Mouse (Mus musculus): ENCODE results near the gene Metrn. TPM values are rescaled to one million over a fixed set of nuclear protein-coding genes. Genes with fewer than 3 reads are reported as not detected.

Metrn gene
- polyA plus RNA-seq, 1 experiment from 2014 or later, result 23.8 TPM

Small RNA genes within 50 kb of the gene (microRNA-seq; reads per million reads assigned to microRNA genes)
- gene Gm25083 (not detected), gene Mir3082 (not detected), gene Mir6966 (not detected)

Other genes with a start within 250 kb of the Metrn start
- 0.28 and 0.29 TPM in 2 replicates for gene Sox8, start 226.4 kb downstream of the Metrn start, polyA plus RNA-seq (2015; fragmentation: Nextera tagmentation; extraction: Ambion mirVana)
- gene Lmf1, start 218.1 kb downstream of the Metrn start, polyA plus RNA-seq (2015; fragmentation: Nextera tagmentation; extraction: Ambion mirVana), result 11.3 and 11.6 TPM in 2 replicates
- gene Gng13, start 80.0 kb downstream of the Metrn start, polyA plus RNA-seq (2015; fragmentation: Nextera tagmentation; extraction: Ambion mirVana), result 0.25 and 0.51 TPM in 2 replicates
- 24.8 and 25.4 TPM in 2 replicates for gene Chtf18, start 69.7 kb downstream of the Metrn start, polyA plus RNA-seq (2015; fragmentation: Nextera tagmentation; extraction: Ambion mirVana)
- 7.6 and 8.4 TPM in 2 replicates for gene Rpusd1, start 69.5 kb downstream of the Metrn start, polyA plus RNA-seq (2015; fragmentation: Nextera tagmentation; extraction: Ambion mirVana)
- gene Mslnl, start 61.1 kb downstream of the Metrn start, polyA plus RNA-seq (2015; fragmentation: Nextera tagmentation; extraction: Ambion mirVana), result not detected in 2 replicates
- gene Msln, start 42.8 kb downstream of the Metrn start, polyA plus RNA-seq (2015; fragmentation: Nextera tagmentation; extraction: Ambion mirVana), result 0.81 and 1.2 TPM in 2 replicates
- gene Narfl, start 23.4 kb downstream of the Metrn start, polyA plus RNA-seq (2015; fragmentation: Nextera tagmentation; extraction: Ambion mirVana), result 16.4 and 17.5 TPM in 2 replicates
- 6.8 and 7.3 TPM in 2 replicates for gene Haghl, start 11.5 kb downstream of the Metrn start, polyA plus RNA-seq (2015; fragmentation: Nextera tagmentation; extraction: Ambion mirVana)
- 0.05 and 0.07 TPM in 2 replicates for gene Ccdc78, start 10.6 kb downstream of the Metrn start, polyA plus RNA-seq (2015; fragmentation: Nextera tagmentation; extraction: Ambion mirVana)
- 54.5 and 61.8 TPM in 2 replicates for gene Fam173a, start 4.2 kb downstream of the Metrn start, polyA plus RNA-seq (2015; fragmentation: Nextera tagmentation; extraction: Ambion mirVana)
- gene AC134908.4, start 1.5 kb downstream of the Metrn start, polyA plus RNA-seq (2015; fragmentation: Nextera tagmentation; extraction: Ambion mirVana), result 0.46 TPM in 1 of 2 replicates, not detected in the other
- gene Fbxl16, start 11.9 kb upstream of the Metrn start, polyA plus RNA-seq (2015; fragmentation: Nextera tagmentation; extraction: Ambion mirVana), result 0.05 and 0.32 TPM in 2 replicates
- gene Wdr24, start 26.5 kb upstream of the Metrn start, polyA plus RNA-seq (2015; fragmentation: Nextera tagmentation; extraction: Ambion mirVana), result 11.9 and 14.2 TPM in 2 replicates
- 21.7 and 26.9 TPM in 2 replicates for gene Jmjd8, start 31.7 kb upstream of the Metrn start, polyA plus RNA-seq (2015; fragmentation: Nextera tagmentation; extraction: Ambion mirVana)
- gene Stub1, start 36.3 kb upstream of the Metrn start, polyA plus RNA-seq (2015; fragmentation: Nextera tagmentation; extraction: Ambion mirVana), result 130 TPM in 2 replicates
- 0.20 and 0.30 TPM in 2 replicates for gene Rhbdl1, start 40.2 kb upstream of the Metrn start, polyA plus RNA-seq (2015; fragmentation: Nextera tagmentation; extraction: Ambion mirVana)
- gene Gm20683, start 44.6 kb upstream of the Metrn start, polyA plus RNA-seq (2015; fragmentation: Nextera tagmentation; extraction: Ambion mirVana), result 0.28 and 0.57 TPM in 2 replicates
- gene Rhot2, start 47.7 kb upstream of the Metrn start, polyA plus RNA-seq (2015; fragmentation: Nextera tagmentation; extraction: Ambion mirVana), result 12.8 and 13.5 TPM in 2 replicates
- gene Wdr90, start 64.4 kb upstream of the Metrn start, polyA plus RNA-seq (2015; fragmentation: Nextera tagmentation; extraction: Ambion mirVana), result 10.2 and 12.5 TPM in 2 replicates
- 62.1 and 66.2 TPM in 2 replicates for gene Mcrip2, start 71.6 kb upstream of the Metrn start, polyA plus RNA-seq (2015; fragmentation: Nextera tagmentation; extraction: Ambion mirVana)
- 43.9 and 46.9 TPM in 2 replicates for gene Mettl26, start 77.9 kb upstream of the Metrn start, polyA plus RNA-seq (2015; fragmentation: Nextera tagmentation; extraction: Ambion mirVana)
- 0.65 and 1.00 TPM in 2 replicates for gene Wfikkn1, start 83.7 kb upstream of the Metrn start, polyA plus RNA-seq (2015; fragmentation: Nextera tagmentation; extraction: Ambion mirVana)
- 6.5 and 7.0 TPM in 2 replicates for gene Rab40c, start 122.6 kb upstream of the Metrn start, polyA plus RNA-seq (2015; fragmentation: Nextera tagmentation; extraction: Ambion mirVana)
- gene Pigq, start 147.8 kb upstream of the Metrn start, polyA plus RNA-seq (2015; fragmentation: Nextera tagmentation; extraction: Ambion mirVana), result 126 and 152 TPM in 2 replicates
- gene Nhlrc4, start 147.8 kb upstream of the Metrn start, polyA plus RNA-seq (2015; fragmentation: Nextera tagmentation; extraction: Ambion mirVana), result 5.1 and 7.2 TPM in 2 replicates
- gene A930017K11Rik, start 155.4 kb upstream of the Metrn start, polyA plus RNA-seq (2015; fragmentation: Nextera tagmentation; extraction: Ambion mirVana), result 0.24 and 0.32 TPM in 2 replicates
- gene Capn15, start 188.7 kb upstream of the Metrn start, polyA plus RNA-seq (2015; fragmentation: Nextera tagmentation; extraction: Ambion mirVana), result 11.1 and 12.3 TPM in 2 replicates

Data from liver, embryonic 13.5 days (tissue).